Mouse (Mus musculus) Patski (cell line): ENCODE measurements at regions not wholly inside any gene's neighbourhood (a gene's known extent, or its start where the extent isn't known, plus 50 kb on each side); places are given as distances from the start of the nearest gene placed in this dataset.
A peak's percentile ranks its signal among the peaks of the same experiment; 100 is the strongest.

Source experiments
- ATAC-seq: fragments of 100-300 bp; one replicate; pipeline ENCODE4 v1.8.0; 2021
- CTCF ChIA-PET: fragments of 350-600 bp; sonication (Branson Sonifier 250); formaldehyde crosslinking; loops from one replicate; lab custom pipeline; 2022; ENCODE audit warnings: inconsistent platforms; lab: Charles Lee
- POLR2A ChIA-PET: fragments of 350-600 bp; sonication (Branson Sonifier 250); formaldehyde crosslinking; loops from one replicate; lab custom pipeline; 2022; ENCODE audit warnings: antibody characterized with exemption, inconsistent platforms; lab: Charles Lee
- DNase-seq: peaks from one replicate; pipeline ENCODE4 v3.0.0-alpha.2; 2011; ENCODE audit warnings: low read depth, low spot score
- H3K27me3 ChIP-seq: fragments of 371-371 bp; one replicate; pipeline ENCODE4 v1.5.1; 2021
- CTCF ChIP-seq: fragments of 100-300 bp; IDR thresholded peaks from one replicate; pipeline ENCODE4 v1.5.1; 2021
- in situ Hi-C: fragments of 300-500 bp; cut with MboI; formaldehyde crosslinking; loops from 3 replicates; pipeline ENCODE4 v1.11.1; 2018; ENCODE audit warnings: low pct_unique_long_range_greater_than_20kb, mixed read lengths

GRCm38 (mm10) chr5:64489656-64490444 lies 313.3 kb upstream of the Klf3 start:
- DNase-seq (no peak), ATAC-seq (no peak)
- ChIA-PET POLR2A (interaction anchor here (0.6 to 1.4 kb wide), 3 partner anchors 13 to 524 kb away, joined by 5 to 7 read pairs (median 7); no protein-coding TSS in a partner anchor), CTCF (interaction anchor here (1.5 to 2.0 kb wide), 2 partner anchors 9 to 11 kb away, joined by 5 to 7 read pairs; no protein-coding TSS in a partner anchor)
- no peaks in the 10 kb centered on the region for H3K27me3 ChIP-seq
- in situ Hi-C loops, result no loop called here
- TF ChIP-seq CTCF, result no peak

GRCm38 (mm10) chr5:64490445-64490950 lies 312.7 kb upstream of the Klf3 start:
- no peak for TF ChIP-seq CTCF
- no peak for DNase-seq
- CTCF ChIA-PET, result interaction anchor here (1.5 to 2.0 kb wide), 2 partner anchors 10 kb away, joined by 5 to 7 read pairs; no protein-coding TSS in a partner anchor
- no peak for ATAC-seq
- POLR2A ChIA-PET, result interaction anchor here (1.3 to 1.4 kb wide), 2 partner anchors 13 to 15 kb away, joined by 5 to 7 read pairs; no protein-coding TSS in a partner anchor
- H3K27me3 ChIP-seq, result no peaks in the 10 kb centered on the region
- in situ Hi-C loops, result no loop called here

DNA sequence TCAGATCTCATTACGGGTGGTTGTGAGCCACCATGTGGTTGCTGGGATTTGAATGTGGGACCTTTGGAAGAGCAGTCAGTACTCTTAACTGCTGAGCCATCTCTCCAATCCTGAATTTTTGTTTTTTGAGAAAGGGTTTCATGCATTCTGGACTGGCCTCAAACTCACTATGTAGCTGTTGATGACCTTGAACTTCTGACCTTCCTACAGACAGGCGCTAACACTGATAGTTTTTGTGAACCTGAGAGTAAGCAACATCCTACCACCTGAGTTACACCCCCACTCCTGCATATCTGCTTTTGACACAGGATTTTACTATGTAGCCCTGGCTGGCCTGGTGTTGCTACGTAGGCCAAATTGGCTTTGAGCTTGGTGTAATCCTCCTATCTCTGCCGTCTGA lies 308.8 kb upstream of the Klf3 start:
- H3K27me3 ChIP-seq, result no peaks in the 10 kb centered on the region
- in situ Hi-C loops, result no loop called here
- CTCF ChIA-PET, result interaction anchor here (1.3 kb wide), 1 partner anchor 11 kb away, joined by 5 read pairs; no protein-coding TSS in a partner anchor
- no peak for TF ChIP-seq CTCF
- POLR2A ChIA-PET, result no interaction called here
- DNase-seq (no peak), ATAC-seq (no peak)

DNA sequence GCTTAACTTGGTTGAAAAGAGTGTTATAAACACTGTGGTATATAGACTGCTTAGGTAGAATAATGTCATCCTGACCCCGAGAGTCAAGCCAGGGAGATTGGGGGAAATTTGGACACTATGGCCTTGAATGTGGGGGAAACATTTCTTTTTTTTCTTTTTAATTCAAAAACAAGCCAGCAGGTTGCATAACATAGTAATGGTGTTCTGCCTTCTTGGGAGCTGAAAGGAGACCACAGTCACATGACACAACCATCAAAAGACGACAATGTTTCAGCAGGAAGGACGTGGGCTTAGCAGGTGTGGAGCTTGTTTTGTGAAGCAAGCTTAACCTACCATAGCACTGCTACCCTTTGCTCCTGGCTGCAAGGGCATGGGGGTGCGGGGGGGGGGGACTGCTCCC lies 306.3 kb upstream of the Klf3 start:
- H3K27me3 ChIP-seq, result no peaks in the 10 kb centered on the region
- DNase-seq (no peak), ATAC-seq (no peak)
- ChIA-PET POLR2A (interaction anchor here (0.6 kb wide), 1 partner anchor 20 kb away, joined by 3 read pairs; no protein-coding TSS in a partner anchor), CTCF (interaction anchor here (1.1 kb wide), 1 partner anchor 10 kb away, joined by 5 read pairs; no protein-coding TSS in a partner anchor)
- in situ Hi-C loops, result no loop called here
- no peak for TF ChIP-seq CTCF

DNA sequence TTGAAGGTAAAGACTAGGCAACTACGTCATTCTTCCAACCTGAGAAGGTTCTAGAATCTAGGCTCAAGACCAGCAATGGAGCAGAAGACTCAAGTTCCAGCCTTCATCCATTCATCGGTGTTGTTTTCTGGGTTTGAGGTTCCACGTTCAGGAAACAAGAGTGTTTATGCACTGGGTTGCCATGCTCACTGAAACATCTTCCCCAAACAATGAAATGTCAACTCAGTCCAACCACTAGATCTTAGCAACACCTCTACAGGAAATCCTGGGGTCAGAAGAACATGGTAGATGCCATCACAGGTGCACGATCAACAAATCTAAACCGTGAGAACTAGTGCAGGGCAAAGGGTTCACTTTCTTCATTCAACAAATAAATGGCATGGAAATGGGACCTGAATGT lies 304.8 kb upstream of the Klf3 start:
- no peak for TF ChIP-seq CTCF
- ChIA-PET POLR2A (no interaction called here), CTCF (no interaction called here)
- DNase-seq, result no peak
- no peaks in the 10 kb centered on the region for H3K27me3 ChIP-seq
- no peak for ATAC-seq
- in situ Hi-C loops, result no loop called here

DNA sequence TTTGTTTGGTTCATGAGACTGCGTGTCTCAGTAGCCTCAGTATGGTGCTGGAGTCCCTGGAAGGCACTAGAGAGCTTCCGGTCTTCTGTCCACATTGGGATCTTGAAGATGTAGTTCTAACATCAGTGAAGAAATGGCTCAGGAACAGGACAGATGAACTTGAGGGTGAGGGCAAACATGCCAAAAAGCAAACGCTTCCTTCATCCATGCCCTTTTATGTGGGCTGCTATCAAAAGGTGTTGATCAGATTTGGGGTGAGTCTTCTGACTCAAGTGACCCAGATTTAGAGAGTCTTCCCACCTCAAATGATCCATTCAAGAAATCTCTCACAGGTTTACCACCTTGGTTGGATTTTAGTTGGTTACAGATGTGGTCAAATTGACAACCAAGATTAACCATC lies 304.1 kb upstream of the Klf3 start:
- ChIA-PET POLR2A (no interaction called here), CTCF (no interaction called here)
- DNase-seq (no peak), ATAC-seq (no peak)
- no peak for TF ChIP-seq CTCF
- in situ Hi-C loops, result no loop called here
- H3K27me3 ChIP-seq, result no peaks in the 10 kb centered on the region

- in situ Hi-C loops, result loop anchor here (5.0 to 10.0 kb wide), 2 partner anchors 218 to 464 kb away; partner anchors contain the start of gene Tlr6
- CTCF ChIA-PET, result interaction anchor here (1.5 to 2.0 kb wide), 4 partner anchors 10 to 82 kb away, joined by 3 to 5 read pairs (median 4); no protein-coding TSS in a partner anchor
These were observed 302.8 kb upstream of the Klf3 start for GRCm38 (mm10) chr5:64500413-64500812.

GRCm38 (mm10) chr5:64500866-64501265 lies 302.3 kb upstream of the Klf3 start:
- no peaks in the 10 kb centered on the region for H3K27me3 ChIP-seq
- no peak for DNase-seq
- no peak for TF ChIP-seq CTCF
- ChIA-PET POLR2A (interaction anchor here (0.6 to 0.8 kb wide), 3 partner anchors 164 to 326 kb away, joined by 3 read pairs; no protein-coding TSS in a partner anchor), CTCF (interaction anchor here (1.5 to 2.0 kb wide), 4 partner anchors 10 to 82 kb away, joined by 3 to 5 read pairs (median 4); no protein-coding TSS in a partner anchor)
- no peak for ATAC-seq
- in situ Hi-C loops, result loop anchor here (5.0 to 10.0 kb wide), 2 partner anchors 219 to 464 kb away; partner anchors contain the start of gene Tlr6

More at GRCm38 (mm10) chr5:64500413-64500812, 302.8 kb upstream of the Klf3 start:
- DNase-seq (no peak), ATAC-seq (no peak)
- POLR2A ChIA-PET, result interaction anchor here (0.6 kb wide), 1 partner anchor 326 kb away, joined by 3 read pairs; no protein-coding TSS in a partner anchor
- no peak for TF ChIP-seq CTCF
- no peaks in the 10 kb centered on the region for H3K27me3 ChIP-seq

- in situ Hi-C loops, result loop anchor here (5.0 to 10.0 kb wide), 2 partner anchors 219 to 463 kb away; partner anchors contain the start of gene Tlr6
- POLR2A ChIA-PET, result interaction anchor here (0.8 kb wide), 1 partner anchor 163 kb away, joined by 3 read pairs; no protein-coding TSS in a partner anchor
- H3K27me3 ChIP-seq, result no peaks in the 10 kb centered on the region
- DNase-seq (no peak), ATAC-seq (no peak)
- CTCF ChIA-PET, result interaction anchor here (1.5 to 1.9 kb wide), 2 partner anchors 14 to 23 kb away, joined by 3 to 5 read pairs; no protein-coding TSS in a partner anchor
- TF ChIP-seq CTCF, result no peak
These were observed 301.4 kb upstream of the Klf3 start for GRCm38 (mm10) chr5:64501746-64502145.

GRCm38 (mm10) chr5:64503514-64503913 lies 299.7 kb upstream of the Klf3 start:
- CTCF ChIA-PET, result interaction anchor here (0.7 to 1.7 kb wide), 8 partner anchors 20 to 363 kb away, joined by 3 to 5 read pairs (median 4); no protein-coding TSS in a partner anchor
- H3K27me3 ChIP-seq, result no peaks in the 10 kb centered on the region
- DNase-seq, result peak; percentile 84

More at GRCm38 (mm10) chr5:64503514-64503913, 299.7 kb upstream of the Klf3 start:
- in situ Hi-C loops, result loop anchor here (5.0 to 10.0 kb wide), 2 partner anchors 221 to 461 kb away; partner anchors contain the start of gene Tlr6
- ATAC-seq, result peak; percentile 15
- POLR2A ChIA-PET, result interaction anchor here (0.7 to 1.5 kb wide), 5 partner anchors 13 to 311 kb away, joined by 3 to 7 read pairs (median 5); no protein-coding TSS in a partner anchor
- no peak for TF ChIP-seq CTCF
